Mouse (Mus musculus) embryo, embryonic 11.5 days (tissue): Measurements from ENCODE around the gene Cacna1f.

Experiments
- DNase-seq: peaks from one replicate; pipeline ENCODE4 v3.0.0-alpha.2; 2012; ENCODE audit warnings: low read depth, low spot score

Cacna1f gene

DNA sequence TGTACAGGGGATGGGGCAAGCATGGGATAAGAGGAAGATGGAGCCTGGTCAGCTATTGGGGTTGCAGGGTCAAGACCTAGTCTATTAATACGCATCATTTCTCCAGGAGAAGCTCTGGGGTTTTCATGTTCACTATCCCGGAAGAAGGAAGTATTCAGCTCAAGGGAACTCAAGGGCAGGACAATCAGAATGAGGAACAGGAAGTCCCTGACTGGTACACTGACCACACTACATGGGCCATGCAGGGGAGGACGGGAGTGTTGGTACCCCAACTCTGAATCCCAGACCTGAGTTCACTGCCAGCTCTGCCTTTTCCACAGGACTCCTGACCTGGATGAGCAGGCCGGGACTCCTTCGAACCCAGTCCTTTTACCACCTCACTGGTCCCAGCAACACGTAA lies 25.7 kb downstream of the Cacna1f start:
- no peak for DNase-seq

DNA sequence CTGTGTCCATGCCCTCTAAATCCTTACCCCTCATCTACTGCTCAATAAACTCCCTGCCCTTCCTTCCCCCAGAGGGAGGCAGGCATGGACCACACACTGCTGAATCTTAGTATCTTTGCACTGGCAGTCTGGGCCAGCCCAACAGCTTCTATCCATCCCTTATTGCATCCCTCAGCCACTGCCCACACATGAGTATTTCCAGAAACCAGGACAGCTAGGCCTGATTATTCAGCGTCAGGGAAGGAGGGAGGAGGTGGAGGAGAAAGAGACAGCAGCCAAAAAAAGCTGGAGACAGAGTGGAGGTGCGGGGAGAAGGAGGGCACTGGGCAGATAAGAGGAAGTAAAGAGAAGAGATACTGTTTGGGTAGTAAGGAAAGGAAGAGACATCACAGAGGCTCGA lies 28.2 kb downstream of the Cacna1f start:
- DNase-seq: no peak

DNA sequence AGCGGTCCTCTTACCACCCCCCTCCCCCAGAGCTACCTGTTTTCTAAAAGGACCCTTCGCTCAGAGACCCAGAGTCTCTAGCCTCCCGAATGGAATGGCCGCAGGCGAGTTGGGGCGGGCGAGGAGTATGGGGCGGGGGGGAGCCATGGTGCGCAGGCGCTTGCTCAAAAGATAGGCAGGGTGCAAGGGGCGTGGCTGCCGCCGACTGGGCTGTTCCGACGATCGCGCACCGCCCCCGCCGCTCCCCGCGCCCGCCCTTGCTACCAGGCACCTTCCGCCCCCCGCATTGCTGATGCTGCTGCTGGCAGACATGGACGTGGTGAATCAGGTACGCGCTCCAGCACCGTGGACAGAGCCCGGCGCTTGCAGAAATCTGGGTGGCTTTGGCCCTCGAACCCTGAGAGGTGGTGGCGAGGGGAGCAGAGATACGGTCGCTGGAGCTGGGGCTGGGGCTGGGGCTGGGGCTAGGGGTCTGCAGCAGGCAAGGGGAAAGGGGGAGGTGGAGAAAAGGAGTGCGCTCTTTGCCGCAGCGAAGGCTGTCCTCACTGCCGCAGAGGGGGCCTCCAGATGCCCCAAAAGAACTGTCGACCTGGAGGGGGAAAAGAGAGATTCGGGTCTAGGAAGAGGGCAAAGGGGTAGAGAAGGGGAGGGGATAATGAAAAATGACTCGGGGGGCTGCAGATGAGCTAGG lies 31.7 kb downstream of the Cacna1f start, which contains the start of gene Syp:
Syp (plus strand) TSS at position 71 of the 691 bp plus-strand sequence.
- peak; percentile 59 for DNase-seq

DNA sequence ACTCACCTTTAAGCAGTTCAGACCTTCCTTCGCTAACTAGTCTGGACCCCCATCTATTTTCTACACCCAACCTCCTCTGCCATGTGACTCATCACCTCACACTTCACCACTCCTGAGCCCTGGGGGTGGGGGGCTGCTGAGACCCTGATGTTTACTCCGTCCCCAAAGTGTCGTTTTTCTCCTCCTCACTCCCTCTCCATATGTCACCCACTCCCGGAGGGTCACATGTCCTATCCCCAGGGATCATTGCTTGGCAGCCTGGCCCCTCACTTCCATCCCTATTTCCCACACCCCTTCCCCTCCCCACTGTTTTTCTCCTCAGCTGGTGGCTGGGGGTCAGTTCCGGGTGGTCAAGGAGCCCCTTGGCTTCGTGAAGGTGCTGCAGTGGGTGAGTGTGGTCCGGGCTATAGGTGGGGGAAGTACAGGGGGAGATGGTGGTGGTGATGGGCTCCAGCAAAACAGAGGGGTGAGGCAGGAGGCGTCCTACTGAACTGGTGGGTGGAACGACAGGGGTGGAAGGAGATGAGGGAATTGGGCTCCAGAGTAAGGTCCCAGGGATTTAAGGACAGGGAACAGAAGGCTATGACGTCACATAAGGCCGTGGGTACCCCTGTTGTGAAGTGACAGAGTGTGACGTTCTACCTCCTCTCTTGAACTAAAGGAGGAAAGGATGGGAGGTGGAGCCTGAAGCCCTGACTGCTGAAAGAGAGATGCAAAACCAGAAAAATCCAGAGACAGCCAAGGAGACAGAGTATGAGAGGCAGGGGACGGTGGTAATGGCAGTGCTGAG lies 32.8 kb downstream of the Cacna1f start:
- DNase-seq: no peak

DNA sequence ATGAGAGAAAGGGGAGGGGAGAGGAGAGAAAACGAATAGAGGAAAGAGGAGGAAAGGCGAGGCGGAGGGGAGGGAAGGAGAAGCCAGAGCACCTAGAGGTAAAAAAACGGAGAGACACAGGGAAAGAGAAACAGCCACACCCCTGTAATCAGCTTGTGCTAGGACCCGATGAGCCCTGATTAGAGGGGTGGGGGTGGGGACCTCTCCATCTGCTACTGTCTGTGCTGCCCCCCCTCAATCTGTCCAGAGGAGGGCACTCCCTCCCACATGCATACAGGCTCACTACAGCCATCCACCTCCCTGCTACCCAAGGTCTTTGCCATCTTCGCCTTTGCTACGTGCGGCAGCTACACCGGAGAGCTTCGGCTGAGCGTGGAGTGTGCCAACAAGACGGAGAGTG lies 33.9 kb downstream of the Cacna1f start:
- DNase-seq: no peak

DNA sequence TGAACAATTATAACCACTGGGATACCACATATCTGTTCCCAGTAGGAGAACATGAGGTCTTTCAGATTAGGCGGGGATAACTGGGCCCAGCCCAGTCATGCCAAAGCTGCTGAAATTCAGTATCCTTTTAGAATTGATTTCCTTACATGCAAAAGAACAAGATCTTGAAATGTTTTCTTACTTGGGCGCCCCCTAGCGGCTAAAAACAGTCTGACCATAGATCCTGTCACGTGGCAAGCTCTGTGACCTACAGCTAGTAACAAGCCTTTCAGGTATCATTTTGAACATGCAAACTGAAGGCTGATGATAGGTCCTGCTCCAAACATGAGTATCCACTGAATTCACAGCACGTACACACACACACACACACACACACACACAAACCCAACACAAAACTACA lies 38.5 kb downstream of the Cacna1f start:
- peak; percentile 55 for DNase-seq

DNA sequence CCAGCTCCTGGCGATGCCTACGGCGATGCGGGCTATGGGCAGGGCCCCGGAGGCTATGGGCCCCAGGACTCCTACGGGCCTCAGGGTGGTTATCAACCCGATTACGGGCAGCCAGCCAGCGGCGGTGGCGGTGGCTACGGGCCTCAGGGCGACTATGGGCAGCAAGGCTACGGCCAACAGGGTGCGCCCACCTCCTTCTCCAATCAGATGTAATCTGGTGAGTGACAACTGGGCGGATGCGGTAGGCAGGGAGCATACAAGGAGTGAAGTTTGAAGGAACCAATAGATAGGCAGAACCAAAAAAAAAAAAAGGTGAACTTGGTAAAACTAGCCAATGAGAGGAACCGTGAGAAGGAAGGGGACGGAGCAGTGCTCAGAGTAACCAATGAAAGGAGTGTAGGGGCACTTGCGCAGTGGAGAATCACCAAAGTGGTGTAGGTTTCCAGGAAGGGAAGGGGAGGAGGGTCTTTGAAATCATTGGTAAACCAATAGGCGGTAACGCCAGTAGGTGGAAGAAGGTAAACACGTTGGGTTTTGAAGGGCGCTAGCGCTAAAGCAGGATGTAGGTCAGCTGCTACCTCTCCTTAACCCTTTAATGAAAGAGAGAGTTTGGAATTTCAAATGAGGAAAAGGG lies 41.9 kb downstream of the Cacna1f start:
- peak; percentile 75 for DNase-seq

DNA sequence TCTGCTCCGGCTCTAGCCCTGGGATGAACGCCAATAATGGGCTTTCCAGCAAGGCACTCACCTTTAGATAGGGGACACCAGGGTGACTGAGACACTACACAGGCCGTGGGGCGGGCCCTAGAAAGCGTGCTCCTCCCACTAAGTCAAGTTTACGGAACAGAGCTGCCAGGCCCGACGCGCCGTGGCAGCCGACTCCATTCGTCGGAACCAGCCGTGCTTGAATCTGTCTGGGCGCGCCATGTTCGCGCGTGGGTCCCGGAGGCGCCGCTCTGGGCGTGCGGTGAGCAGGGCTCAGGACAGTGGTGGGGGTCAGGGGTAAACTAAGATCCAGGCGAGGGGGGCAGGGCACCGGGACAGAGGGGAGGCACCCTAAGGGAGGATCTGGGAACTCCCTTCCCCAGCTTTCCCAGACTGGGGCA lies 50.3 kb downstream of the Cacna1f start, which contains the start of gene Prickle3:
Prickle3 (plus strand) TSS at position 40 of the 419 bp plus-strand sequence.
- no peak for DNase-seq

DNA sequence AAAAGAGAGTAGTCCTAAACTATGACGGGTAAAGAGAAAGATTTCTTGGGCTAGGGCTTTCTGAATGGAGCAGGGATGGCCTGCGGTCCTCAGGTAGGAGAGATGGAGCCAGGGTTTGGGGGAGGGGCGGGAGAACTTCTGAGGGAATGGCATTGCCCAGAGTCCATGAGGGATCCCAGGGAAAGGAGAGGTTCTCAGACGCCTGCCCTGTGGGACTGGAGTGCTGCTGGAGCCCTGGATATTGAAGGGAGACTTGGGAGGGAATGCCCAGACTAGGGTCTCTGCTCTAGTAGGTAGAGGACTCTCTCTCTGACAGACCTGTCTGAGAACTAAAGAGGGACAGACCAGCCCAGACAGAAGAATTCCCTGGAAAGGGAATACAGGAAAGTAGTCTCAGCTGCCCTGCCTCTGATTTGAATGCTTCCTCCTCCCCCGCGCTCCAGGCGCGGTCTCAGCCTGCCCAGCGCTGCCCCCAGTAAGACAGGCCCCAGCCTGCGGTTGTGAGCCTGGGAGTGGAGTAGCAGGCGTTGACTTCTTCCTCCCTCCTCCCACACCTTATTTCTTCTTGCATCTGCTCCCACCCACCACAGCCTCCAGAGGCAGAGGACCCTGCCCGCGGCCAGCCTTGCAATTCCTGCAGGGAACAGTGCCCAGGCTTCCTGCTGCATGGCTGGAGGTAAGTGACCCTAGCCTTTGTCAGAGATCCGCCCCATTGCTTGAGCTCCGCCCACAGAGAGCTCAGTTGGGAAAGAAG lies 51.3 kb downstream of the Cacna1f start:
- DNase-seq: no peak

DNA sequence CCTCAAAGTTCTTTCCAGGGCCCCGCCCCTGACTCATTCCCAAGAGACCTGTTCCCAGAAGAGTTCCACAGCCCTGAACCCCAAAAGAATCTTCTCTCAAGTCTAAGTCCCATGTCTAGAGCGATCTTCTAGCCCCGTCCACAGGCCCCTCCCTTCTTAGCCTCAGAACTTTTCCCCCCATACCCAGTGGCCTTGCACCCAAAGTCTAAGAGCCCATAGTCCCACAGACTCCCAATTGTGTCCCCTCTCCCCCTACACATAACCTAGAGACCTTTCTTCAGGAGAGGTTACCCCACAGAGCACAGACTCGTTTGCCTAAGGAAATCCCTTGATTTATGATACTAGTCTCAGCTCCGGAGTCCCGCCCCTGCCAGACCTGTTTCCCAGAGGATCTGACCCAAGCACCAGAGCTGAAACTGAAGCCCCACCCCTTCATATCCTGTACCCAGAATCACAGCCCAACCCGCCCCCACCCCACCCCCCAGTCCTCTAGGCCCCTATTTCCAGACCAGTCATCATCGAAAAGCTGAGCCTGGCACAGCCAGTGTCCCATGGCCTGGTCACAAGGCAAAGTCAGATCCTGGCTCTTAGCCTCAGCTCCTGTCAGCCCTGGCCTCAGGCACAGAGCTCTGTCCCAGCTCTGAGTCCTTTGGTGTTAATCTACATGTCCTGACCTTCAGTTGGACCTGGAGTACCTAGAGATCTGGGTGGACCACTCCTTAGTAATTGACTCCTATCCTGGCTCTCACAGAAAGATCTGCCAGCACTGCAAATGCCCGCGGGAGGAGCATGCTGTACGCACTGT lies 52.1 kb downstream of the Cacna1f start:
- DNase-seq: no peak

DNA sequence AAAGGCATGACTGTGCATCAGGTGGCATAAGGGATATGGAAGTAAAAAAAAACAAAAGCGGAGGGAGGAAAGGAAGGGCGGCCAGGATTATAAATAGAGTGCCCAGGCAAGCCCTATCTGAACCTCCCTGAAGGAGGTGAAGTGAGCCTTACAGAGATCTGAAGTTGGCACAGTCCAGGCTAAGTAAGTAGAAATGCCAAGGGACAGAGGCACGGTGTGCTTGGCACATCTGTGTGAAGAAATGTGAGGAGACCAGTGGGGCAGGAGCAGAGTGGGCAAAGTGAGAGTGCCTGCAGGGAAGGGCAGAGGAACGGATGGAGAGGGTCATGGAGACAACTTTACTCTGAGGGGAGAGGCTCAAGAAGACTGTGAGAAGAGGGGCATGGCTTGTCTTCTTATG lies 54.2 kb downstream of the Cacna1f start:
- DNase-seq: no peak

DNA sequence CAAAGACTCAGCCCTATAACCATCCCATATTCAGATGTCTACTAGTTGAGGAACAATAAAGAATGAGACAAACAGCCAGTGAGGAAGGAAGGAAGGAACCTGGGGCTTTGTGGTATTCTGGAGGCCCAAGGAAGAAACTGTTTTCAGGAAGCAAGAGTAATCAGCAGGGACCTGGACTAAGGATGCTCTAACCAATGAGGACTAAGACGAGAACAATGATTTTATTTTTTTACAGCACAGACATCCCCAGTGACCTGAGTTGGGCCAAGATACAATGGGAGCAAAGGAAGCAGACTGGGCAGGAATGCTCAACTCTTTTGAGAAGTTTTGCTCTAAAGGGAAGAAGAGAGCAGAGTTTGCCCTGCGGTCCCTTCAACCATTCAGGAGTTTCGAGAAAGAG lies 56.1 kb downstream of the Cacna1f start:
- no peak for DNase-seq

DNA sequence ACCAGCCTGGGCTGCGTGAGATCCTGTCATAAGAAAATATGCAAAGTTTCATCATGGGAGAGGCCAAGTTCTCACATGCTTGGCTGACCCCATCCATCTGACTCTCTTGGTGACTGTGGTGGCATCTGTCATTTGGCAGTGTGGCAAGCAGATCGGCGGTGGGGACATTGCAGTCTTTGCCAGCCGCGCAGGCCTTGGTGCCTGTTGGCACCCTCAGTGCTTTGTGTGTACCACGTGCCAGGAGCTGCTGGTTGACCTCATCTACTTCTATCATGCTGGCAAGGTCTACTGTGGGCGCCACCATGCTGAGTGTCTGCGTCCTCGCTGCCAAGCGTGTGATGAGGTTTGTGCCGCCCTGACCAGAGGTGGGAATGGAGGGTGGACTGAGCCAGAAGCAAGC lies 57.9 kb downstream of the Cacna1f start:
- DNase-seq: no peak

DNA sequence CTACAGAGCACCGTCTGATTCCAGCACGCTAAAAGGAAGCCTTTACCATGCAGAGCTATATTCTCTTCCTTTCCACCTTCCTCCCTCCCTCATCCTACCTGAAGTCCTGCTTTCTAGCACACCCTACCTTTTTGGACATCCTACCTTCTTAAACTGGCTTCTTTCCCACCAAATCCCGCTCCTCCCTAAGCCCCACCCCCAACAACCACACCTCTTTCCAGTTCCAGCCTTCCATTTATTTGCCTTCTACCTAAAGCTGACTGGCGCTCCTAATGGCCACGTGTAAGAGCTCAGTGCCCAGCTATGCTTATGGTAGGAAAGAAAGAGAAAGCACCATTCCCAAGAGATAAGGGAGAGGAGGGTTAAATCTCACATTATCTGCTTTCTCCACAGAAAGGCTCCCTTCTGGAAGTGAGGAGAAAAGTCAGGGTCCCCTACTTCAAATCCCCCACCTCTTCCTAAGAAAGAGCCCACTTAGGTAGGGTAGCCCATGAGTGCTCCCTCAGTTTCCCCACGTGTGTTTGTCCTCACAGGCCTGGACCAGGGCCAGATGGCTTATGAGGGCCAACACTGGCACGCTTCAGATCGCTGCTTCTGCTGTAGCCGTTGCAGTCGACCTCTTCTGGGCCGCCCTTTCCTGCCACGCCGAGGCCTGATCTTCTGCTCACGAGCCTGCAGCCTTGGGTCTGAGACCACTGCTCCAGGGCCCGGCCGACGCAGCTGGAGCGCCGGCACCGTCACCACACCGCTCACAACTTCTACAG lies 59.0 kb downstream of the Cacna1f start:
- no peak for DNase-seq

DNA sequence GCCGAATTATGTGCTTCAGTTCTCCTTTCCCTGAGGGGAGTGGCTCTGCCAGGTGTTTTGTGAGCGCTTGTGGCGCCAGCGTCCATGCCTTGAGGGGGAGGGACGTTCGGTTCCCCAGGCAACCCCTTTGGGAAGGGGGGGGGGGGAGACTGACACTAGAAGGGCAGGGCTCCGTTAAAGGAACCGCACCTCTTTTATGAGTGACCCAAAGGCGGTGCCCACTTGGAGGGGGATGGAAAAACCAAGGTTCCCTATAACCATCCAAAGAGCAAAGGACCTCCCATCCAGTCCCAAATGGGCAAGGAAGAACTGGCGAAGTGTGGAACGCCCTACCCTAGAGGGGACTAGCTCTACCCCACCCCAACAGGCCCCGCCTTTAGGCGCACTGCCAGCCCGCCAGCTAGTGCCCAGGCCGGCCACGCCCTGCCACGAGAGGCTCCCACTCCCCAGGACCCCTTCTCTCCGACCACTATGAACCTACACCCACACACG lies 63.6 kb downstream of the Cacna1f start:
- DNase-seq: no peak

DNA sequence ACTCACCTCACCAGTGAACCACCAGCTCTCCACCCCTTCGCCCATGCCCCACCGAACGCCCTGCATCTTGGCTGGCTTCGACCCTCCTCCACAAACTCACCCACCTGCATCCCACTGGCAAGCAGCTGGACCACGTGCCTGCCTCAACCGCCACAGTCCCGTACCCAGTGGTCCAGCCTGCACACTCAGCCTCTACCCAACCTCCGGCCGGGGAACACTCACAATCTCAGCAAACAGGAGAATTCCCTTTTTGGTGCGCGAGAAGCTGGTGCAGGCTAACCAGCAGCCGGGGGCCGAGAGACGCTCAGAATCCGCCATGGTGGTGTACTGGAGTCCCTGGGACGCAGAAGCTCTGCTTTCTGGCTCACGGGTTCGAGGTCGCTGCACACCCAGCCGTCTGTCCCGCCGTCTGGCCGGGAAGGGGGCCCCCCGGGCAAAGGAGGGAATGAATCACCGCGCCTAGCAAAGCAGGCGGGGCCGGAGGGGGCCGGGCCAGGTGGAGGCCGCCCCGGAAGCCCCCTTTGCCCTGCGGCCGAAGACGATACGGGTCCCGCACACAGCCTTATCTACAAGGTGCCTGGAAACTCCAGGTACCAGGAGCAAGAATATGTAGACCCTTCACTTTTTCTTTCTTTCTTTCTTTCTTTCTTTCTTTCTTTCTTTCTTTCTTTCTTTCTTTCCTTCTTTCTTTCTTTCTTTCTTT lies 64.2 kb downstream of the Cacna1f start, which contains the start of gene Plp2:
Plp2 (minus strand) TSS at position 470 of the 703 bp plus-strand sequence.
- no peak for DNase-seq

DNA sequence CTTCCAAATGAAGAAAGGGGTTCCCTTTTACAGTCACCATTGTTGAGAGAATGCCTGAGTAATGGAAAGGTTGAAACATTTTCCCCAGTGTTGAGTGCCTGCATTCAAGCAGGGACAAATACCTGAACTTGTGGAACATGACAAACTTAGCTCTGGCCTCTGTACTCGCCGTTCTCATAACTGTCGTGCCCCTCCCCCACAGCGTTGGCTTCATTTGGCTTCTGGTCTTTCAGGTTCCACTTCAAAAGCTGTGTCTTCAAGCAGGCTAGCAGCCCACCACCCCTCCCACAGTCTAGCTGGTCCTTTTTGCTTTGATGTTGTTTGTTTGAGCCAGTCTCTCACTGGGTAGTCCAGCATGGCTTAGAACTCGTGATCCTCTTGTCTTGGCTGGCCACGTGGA lies 65.9 kb downstream of the Cacna1f start:
- DNase-seq: no peak

DNA sequence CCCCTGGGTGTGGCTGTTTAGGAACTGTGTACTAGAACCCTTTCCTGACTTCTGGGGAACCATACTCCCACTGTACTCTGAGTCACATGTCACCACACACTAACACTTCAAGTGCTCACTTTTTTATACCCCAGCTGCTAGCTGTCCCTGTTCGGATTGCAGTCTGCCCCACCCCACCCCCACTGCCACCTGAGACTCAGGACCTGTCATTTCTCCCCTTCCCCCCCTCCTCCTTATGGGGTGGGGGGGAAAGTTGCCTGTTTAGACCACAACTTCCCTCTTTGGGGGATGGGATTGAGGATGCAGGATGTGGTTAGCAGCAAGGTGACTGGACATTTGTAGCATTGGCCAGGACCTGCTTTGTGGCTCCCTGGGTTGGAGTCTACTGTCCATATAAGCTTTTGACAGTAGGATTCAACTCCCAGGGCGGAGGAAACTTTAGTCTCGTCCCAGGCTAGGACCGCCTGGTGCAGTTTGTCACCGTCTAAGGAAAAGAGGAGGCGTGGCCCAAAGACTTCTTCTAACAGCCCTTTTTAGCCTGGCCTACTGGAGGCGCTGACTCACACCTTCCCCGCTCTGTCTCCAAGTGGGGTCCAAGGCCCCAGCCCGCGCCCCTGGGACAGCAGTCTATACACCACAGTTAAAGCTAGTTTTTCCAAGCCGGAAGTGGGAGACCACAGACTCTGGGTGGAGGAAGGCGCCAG lies 66.8 kb downstream of the Cacna1f start:
- no peak for DNase-seq
